Mouse (Mus musculus) kidney, postnatal 10 days (tissue): Measurements from ENCODE around the gene Rbm39.
"Not testable (repeated sequence)": the region's sequence is repeated elsewhere in the genome, so short reads cannot be mapped to it uniquely, and the experiment has no call there.

ENCODE experiments used
- DNase-seq: peaks from one replicate; pipeline ENCODE4 v3.0.0; 2021; ENCODE audit warnings: mixed read lengths

Rbm39 gene

DNA sequence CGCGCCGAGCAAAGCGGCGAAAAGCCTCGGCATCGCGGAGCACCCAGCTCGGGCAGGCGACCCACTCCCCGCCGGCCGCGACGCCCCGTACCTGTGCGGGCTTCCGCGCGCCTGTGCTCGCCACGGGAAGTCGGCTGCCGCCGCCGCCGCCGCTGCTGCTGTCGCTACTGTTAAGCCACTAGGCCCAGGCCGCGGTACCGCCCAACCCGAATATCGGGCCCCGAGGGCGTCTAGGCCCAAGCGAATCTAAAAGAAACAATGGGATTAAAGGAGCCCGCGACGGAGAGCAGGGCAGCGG lies 293 bp downstream of the Rbm39 start:
- DNase-seq: no peak

- DNase-seq: peak; percentile 88
These were observed 817 bp downstream of the Rbm39 start for GRCm38 (mm10) chr2:156179046-156179795.

DNA sequence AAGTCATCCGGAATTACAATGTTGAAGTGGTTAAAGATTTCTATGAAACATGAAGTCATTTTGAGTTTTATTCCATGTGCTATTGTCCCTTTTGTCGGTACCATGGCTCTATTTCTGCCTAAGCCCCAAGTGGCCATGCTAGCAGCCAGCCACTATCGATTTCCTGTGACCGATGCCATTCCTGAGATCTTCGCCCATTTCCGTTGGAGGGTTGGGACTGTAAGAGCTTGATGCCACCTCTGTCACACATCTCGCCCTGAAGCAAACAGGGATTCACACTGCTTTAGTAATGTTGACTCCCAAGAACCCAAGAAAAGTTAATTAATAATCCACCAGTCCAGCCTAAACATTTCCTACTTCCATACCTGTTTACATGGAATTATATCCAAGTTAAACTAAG lies 2.4 kb downstream of the Rbm39 start:
- DNase-seq: no peak

DNA sequence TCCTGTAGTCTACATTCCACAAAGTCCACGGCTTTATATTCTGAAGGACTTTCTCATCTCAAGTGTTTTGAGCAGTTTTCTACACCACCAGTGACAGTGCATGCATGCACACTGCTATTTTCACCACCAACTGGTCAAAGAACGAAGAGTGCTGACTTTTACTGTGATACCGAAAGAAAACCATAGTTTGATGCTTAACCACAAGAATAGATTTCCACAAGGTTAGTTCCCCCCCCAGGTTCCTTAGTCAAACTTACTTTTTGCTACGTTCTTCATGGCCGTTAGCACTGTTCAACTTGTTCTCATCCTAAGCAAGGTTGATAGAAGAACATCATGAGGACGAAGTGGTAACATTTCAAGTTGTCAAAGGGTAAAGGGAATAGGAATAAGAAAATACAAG lies 3.0 kb downstream of the Rbm39 start:
- DNase-seq: no peak

- DNase-seq: no peak
These were observed 13.5 kb downstream of the Rbm39 start for GRCm38 (mm10) chr2:156166557-156166956.

DNA sequence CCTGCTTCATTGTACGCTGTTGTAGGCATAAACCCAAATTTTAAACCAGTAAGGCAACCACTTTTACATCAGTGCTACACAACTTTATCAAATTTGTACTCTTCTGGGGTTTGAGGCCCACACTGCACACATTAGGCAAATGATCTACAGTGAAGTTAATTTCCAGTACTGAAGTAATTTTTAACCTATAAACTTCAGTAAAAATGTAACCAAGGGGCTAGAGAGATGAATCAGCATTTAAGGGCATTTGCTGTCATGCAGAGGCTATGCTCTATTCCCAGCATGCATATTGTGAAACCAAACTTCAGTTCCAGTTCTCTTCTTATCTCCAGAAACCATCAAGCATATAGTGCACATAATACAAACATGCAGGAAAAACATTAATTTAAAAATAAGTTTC lies 14.6 kb downstream of the Rbm39 start:
- DNase-seq: no peak

- no peak for DNase-seq
These were observed 28.5 kb downstream of the Rbm39 start for GRCm38 (mm10) chr2:156151538-156151937.

DNA sequence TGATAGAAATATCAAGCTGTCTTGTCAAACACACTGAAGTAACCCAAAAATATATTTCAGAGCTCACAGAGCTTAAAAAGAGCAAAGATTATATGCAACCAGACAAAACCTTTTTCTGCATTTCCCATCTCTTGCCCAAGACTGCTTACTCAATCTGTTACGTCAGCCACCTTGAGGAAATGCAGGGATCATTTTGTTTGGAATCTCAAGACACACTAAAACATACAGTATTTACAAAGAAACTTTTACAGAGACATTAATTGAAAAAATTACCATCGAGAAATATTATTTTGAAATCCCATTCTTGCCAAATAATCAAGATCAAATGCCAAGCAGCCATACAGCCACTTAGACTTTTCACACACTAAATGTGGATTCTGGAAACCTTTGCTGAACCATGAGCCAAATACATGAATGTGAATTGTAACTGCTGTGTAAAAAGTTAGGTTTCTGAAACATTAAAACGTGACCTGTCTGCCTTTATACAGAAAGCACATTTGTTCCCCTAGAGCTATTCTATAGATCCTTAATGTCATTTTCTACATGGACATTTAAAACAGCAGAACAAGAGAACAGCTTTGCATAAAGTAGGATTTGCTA lies 32.6 kb downstream of the Rbm39 start:
- no peak for DNase-seq

- no peak for DNase-seq
These were observed 33.6 kb downstream of the Rbm39 start for GRCm38 (mm10) chr2:156146272-156146989.

- no peak for DNase-seq
These were observed 34.4 kb downstream of the Rbm39 start for GRCm38 (mm10) chr2:156145486-156146130.

GRCm38 (mm10) chr2:156143953-156144724 lies 35.9 kb downstream of the Rbm39 start, which contains the start of the genes Romo1 and Nfs1:
Romo1 (plus strand) TSS chr2:156144039.
Nfs1 (minus strand) TSS chr2:156144186.
- peak; percentile 96 for DNase-seq

- no peak for DNase-seq
These were observed 36.7 kb downstream of the Rbm39 start for GRCm38 (mm10) chr2:156143367-156143766.

GRCm38 (mm10) chr2:156142820-156143219 lies 37.2 kb downstream of the Rbm39 start:
- DNase-seq: no peak

DNA sequence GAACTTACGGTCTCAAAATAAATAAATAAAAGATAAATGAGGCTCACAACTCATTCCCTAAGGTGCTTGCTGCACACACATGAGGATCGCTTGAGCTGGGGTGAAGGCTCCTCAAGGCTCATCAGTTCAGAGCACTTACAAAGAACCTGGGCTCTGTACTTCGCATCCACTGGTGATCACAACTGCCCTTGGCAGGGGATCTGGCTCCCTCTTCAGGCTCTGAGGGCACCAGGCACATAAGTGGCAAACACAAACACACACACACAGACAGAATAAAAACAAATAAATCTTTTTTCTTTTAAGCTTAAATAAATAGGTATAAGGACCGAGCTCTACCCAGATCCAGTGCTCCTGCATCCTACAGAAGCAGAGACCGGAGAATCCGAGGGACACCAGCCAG lies 44.3 kb downstream of the Rbm39 start:
- DNase-seq: no peak

GRCm38 (mm10) chr2:156134161-156134560 lies 45.9 kb downstream of the Rbm39 start:
- DNase-seq: no peak

GRCm38 (mm10) chr2:156126992-156127391 lies 53.0 kb downstream of the Rbm39 start, which contains the start of gene Gm28036:
Gm28036 (minus strand) TSS chr2:156127092.
- no peak for DNase-seq

DNA sequence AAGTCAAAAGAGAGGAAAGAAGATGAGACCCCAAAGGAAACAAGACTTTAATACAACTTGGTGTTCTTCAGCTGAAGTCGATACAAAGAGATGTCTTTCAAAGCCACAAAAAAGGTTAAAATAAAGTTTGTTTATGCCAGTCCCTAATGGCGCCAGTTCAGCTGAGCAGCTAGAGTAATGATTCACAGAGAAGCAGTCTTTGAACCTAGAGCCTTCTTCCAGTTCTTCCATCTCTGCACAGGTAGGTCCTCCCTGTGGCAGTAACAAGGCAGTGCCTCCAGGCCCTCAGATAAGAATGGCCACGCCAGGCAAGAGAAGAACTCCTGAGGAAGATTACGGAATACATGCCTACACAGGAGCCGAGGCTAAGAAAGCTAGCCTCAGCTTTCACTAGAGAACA lies 56.3 kb downstream of the Rbm39 start:
- no peak for DNase-seq

DNA sequence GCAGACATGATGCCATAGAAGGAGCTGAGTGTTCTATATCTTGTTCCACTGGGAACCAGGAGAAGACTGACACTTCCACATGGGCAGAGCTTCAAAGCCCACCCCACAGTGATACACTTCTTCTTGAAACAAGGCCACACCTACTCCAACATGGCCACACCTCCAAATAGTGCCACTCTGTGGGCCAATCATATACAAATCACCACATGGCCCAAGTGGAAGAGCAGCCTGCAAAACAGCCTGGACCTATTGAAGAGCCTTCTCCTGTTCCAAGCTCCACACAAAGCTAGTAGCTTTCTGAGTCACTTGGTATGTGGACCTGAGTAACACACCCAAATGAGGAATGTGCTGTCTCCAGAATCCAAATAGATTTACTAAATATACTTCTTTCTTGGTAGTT lies 60.5 kb downstream of the Rbm39 start:
- no peak for DNase-seq

- DNase-seq: not testable (repeated sequence)
These were observed 68.0 kb downstream of the Rbm39 start for GRCm38 (mm10) chr2:156112080-156112423.

DNA sequence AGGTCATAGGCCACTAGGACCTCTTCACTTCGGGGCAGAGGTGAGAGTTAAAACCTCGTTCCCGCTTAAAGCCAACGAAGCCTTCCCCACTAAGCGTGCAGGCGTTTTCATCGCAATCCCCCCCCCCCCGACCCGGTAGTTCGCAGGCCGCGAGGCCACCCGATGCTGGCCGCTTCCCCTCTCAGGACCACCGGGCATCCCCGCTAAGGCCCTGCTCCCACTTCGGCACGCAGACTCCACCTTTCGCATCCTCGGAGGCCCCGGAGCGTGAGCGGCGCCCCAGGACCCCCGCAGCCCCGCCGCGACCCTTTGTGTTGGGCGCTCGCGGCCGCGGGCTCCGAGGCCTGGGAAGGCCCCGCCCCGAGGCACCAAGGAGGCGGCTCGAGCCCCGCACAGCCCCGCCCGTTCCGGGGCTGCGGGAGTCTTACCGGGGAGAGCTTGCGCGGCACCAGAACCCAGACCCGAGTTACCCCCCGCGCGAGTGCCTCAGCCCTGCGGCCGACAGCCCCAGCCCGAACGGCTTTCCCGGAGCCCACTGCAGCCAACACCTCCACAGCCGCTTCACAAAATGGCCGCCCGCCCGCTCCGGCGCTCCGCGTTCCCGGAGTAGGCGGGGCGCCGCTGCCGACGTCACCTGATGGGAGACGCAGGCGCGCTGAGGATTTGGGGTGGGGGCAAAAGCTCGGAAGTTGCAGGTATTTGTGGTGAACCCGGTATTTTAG lies 68.5 kb downstream of the Rbm39 start, which contains the start of the genes Cpne1 and Rbm12:
Gene Cpne1 (minus strand): TSS at position 608 of the 722 bp plus-strand sequence.
Gene Rbm12 (minus strand): TSS at position 621 of the 722 bp plus-strand sequence.
- DNase-seq: peak; percentile 96

DNA sequence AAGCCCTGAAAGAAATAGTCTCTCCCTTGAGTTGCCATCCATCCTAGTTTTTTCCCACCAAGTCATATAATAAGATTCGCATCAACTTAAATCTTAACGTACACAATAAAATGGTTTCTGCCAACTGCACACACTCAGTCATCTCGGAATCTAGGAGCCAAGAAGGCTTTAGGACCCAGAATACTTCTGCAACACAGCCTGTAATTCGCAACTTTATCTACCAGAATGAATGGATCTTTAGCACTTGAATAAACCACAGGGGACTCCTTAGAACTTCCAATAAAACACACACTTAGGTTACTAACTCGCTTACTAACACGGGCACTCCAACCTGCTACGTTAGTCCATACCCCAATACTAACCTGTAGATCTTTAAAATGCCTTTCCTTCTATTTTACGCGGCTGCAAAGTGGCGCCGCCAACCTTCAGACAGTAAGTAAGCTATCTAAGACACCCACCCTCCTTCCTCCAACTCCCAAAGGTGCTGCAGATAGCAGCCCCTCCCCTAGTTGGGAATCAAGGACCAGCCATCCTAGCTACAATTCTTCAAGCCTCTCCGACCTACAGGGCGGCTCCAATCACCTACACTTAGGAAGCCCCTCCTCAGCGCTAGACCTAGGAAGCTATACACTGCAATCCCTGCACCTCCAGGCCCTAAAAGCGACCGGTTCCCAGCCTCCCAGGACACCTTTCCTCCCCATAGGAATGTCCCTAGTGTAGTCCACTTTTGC lies 69.2 kb downstream of the Rbm39 start:
- peak; percentile 27 for DNase-seq
